Mouse (Mus musculus) lung, postnatal 10 days (tissue): Measurements from ENCODE around the gene Ryr3.

Experiments used
- DNase-seq: peaks from one replicate; pipeline ENCODE4 v3.0.0; 2021

Ryr3 gene

GRCm38 (mm10) chr2:113094088-113094487, 122.8 kb downstream of the Ryr3 start:
- no peak for DNase-seq

GRCm38 (mm10) chr2:113092756-113093155, 124.1 kb downstream of the Ryr3 start:
- DNase-seq = no peak

DNA sequence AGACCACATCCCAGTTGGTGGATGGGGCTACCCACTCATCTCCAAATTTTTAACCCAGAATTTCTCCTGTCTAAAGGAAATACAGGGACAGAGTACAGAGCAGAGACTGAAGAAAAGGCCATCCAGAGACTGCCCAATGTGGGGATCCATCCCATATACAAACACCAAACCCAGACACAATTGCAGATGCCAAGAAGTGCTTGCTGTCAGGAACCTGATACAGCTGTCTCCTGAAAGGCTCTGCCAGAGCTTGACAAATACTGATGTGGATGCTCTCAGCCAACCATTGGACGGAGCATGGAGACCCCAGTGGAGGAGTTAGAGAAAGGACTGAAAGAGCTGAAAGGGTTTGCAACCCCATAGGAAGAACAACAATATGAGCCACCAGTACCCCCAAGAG, 125.6 kb downstream of the Ryr3 start:
- peak; percentile 4 for DNase-seq

DNA sequence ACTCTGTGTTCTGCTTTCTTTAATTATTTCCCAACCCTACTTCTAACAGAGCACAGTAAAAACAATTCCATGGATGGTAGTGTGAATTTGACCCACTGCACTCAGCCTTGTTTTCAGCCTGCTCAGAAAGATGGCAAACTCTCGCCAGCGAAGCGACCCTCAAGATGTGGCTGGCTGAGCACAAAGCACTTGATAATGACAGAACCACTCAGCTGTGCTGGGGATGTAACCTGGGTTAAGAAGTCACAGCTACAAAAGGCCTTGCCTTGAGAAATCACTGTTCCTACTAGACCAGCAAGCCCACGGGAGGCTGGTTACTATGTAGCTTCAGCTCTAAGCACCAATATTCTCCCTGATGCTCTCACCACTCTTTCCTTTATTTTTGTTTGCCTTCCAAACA, 140.5 kb downstream of the Ryr3 start:
- no peak for DNase-seq

DNA sequence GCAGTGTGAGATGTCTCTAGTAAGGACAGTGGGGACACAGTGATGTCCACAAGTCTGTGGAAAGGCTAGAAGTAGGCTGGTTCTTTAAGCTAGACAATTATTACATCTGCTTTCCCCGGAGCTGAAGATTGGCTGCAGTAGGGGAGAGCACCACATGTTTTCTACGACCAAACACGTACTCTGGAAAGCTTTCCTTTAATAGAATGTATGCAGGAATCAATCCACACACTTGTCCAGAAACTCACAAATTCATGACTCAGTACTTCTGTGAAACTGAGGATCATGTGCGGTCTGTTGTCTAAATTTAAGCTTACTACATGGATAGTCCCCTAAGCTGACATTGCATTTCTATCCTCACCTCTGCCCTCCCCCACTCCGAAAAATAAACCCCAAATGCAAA, 157.5 kb downstream of the Ryr3 start:
- DNase-seq = no peak

- DNase-seq = no peak
Measured at GRCm38 (mm10) chr2:113058914-113059313, 158.0 kb downstream of the Ryr3 start.

- DNase-seq = no peak
Measured at GRCm38 (mm10) chr2:113058116-113058515, 158.8 kb downstream of the Ryr3 start.

DNA sequence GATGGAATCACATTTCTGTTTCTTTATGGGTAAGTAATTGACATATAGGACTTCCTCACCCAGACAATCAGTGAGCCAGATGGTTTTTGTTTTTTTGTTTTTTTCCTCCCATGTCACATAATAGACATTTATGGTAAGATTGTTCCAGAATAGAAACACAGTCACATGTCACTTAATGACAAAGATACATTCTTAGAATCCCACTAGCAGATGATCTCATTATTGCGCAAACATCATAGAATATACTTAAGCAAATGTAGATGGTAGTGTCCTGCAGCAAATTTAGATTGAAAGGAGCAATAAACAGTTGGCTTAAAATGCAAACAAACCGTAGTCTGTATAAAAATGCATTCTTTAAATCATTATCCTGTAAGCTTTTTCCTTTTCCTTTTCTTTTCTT, 161.3 kb downstream of the Ryr3 start:
- DNase-seq = no peak

GRCm38 (mm10) chr2:113049831-113050230, 167.1 kb downstream of the Ryr3 start:
- no peak for DNase-seq

- DNase-seq = no peak
Measured at GRCm38 (mm10) chr2:113036550-113036949, 180.3 kb downstream of the Ryr3 start.

DNA sequence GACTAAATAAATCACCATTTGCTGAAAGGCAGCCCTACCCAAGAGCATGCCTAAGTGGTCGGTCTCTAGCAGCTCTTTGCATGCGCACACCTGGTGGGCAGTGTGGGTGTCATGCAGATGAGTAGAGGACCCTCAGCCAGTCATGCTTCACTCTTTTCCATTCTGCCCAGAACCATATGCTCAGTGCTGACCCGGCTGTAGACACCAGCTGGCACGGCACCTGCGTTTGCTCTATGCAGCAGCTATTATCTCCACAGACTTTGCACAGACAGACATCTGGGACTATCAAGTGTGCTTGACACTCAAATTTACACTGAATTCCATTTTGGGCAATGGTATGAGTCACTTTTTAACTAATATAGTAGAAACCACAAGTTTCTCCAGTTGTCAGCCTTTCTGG, 186.2 kb downstream of the Ryr3 start:
- no peak for DNase-seq

- no peak for DNase-seq
Measured at GRCm38 (mm10) chr2:113019896-113020295, 197.0 kb downstream of the Ryr3 start.

- DNase-seq = no peak
Measured at GRCm38 (mm10) chr2:113018278-113018677, 198.6 kb downstream of the Ryr3 start.

GRCm38 (mm10) chr2:113016236-113016635, 200.7 kb downstream of the Ryr3 start:
- DNase-seq = no peak

- no peak for DNase-seq
Measured at GRCm38 (mm10) chr2:113008961-113009740, 207.7 kb downstream of the Ryr3 start.

- DNase-seq = no peak
Measured at GRCm38 (mm10) chr2:112998498-112998897, 218.4 kb downstream of the Ryr3 start.

DNA sequence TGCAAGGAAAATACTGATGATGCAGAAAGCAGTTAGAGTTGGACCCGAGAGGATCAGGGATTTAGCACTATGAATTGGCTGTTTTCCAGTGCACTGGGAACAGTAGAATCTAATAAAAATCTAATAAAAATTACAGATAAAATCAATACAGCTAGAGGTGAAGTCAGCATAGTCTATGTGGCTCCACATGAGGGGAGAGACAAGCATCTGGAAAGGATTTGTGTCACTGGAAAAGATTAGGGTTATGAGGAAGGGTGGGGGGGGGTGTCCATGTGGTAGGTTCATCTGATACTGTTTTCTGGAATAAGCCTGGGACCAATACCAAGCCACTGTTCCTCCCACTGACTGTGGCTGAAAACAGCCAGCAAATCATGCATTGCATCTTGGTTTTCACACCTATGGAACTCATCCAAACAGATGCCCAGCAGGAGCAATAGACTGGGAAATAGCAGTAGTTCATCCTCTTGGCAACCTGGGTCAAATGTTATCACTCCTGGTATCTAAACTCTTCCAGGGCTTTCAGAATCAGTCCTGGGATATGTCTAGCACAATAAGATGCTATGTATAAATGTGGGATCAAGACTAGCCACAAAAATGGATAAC, 233.9 kb downstream of the Ryr3 start:
- no peak for DNase-seq

- no peak for DNase-seq
Measured at GRCm38 (mm10) chr2:112966807-112967625, 249.9 kb downstream of the Ryr3 start.

DNA sequence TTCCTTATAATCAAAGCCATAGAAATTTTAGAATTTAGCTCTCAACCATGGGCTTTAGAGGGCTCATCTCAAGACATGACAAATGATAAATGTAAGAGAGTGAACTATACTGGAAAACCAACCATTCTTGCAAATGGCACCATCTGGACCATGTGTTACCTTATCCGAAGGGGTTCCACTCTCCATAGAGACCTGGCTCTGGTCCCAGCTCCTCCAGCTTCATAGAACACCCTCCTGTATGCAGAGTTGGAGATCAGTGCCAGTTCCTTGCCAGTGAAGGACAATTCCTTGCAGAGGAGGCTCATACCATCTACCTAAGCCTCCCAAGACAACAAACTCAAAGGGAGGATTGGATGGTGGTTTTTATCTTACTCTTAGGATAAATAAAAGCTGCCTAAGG, 268.0 kb downstream of the Ryr3 start:
- no peak for DNase-seq

DNA sequence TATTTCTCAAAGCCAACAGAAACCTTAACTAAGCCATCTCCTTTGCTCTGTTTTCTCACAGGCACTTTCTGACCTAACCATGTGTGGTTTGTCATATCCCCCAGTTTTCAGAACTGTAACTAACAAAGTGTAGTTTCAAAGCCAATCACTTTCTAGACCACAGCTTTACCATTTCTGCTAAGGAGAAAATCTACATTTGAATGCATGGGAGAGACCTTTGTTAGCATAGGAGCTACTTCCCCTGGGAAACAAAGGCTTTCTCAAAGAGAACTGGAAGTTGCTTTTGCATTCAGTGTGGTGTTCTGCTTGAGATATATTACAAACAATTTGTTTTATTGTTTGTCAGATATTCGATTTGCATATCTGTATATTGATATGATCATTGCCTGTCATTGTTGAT, 285.1 kb downstream of the Ryr3 start:
- DNase-seq = no peak

GRCm38 (mm10) chr2:112913796-112914195, 303.1 kb downstream of the Ryr3 start:
- DNase-seq = no peak

DNA sequence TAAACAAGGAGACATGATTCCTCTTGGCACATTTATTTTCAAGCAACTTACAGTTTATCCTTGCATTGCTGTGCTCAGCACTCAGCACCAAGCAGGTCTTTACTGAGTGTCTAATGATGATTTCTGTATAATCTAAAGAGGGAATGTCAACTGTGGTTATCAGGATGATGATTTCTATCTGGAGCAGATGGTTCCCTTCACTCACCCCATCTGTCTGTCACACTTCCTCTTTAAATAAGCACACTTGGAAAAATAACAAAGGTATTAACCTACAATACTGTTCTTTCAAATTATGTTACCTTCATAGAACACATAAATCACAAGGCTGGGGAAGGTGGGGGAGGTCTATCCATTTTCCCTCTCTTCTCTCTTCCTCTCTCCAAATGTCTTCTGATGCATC, 304.3 kb downstream of the Ryr3 start:
- no peak for DNase-seq

DNA sequence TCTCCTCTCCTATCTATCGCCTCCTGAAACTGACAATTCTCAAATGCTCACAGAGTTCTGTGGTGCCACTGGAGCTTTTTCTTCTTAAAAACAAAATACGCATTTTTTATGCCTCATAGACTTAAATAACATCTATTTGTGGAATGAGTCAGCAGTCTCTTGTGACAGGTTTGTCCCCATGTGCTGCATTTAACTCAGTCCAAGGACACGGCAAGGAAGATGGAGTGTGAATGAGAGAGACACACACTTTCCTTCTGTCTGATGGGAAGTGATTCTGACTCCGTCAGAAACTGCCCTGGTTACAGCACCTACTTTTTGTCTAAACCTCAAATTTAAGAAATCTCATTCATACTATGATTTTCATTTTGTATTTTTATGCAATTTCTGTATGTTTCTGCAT, 306.3 kb downstream of the Ryr3 start:
- no peak for DNase-seq

- DNase-seq = no peak
Measured at GRCm38 (mm10) chr2:112909142-112909541, 307.8 kb downstream of the Ryr3 start.
